Mouse (Mus musculus): ENCODE measurements around the gene Lcn8. TPM values are rescaled to one million over a fixed set of nuclear protein-coding genes. Genes with fewer than 3 reads are reported as not detected.

The Lcn8 gene
- polyA plus RNA-seq (2012; rRNA removed) = not detected in 2 replicates

GRCm38 (mm10) chr2:25652902-25653301 is at the start of gene Lcn8:
Gene Lcn8 (plus strand): TSS chr2:25653120.

GRCm38 (mm10) chr2:25607761-25608622 is 44.9 kb upstream of the Lcn8 start, which contains the start of gene Rabl6:
Gene Rabl6 (minus strand): TSS chr2:25608521.

GRCm38 (mm10) chr2:25617578-25617977 is 35.3 kb upstream of the Lcn8 start, which contains the start of gene Ccdc183:
Gene Ccdc183 (minus strand): TSS chr2:25617678.

GRCm38 (mm10) chr2:25621229-25622200 is 31.4 kb upstream of the Lcn8 start, which contains the start of gene Tmem141:
Gene Tmem141 (minus strand): TSS chr2:25622005.

GRCm38 (mm10) chr2:25627811-25628210 is 25.1 kb upstream of the Lcn8 start, which contains the start of gene Fcna:
Gene Fcna (minus strand): TSS chr2:25628030.

GRCm38 (mm10) chr2:25657652-25658051 is 4.7 kb downstream of the Lcn8 start, which contains the start of gene Lcn5:
Gene Lcn5 (plus strand): TSS chr2:25657952.

GRCm38 (mm10) chr2:25676486-25676885 is 23.6 kb downstream of the Lcn8 start, which contains the start of gene Lcn6:
Gene Lcn6 (plus strand): TSS chr2:25676786.

GRCm38 (mm10) chr2:25682426-25682825 is 29.5 kb downstream of the Lcn8 start, which contains the start of gene Lcn10:
Gene Lcn10 (plus strand): TSS chr2:25682726.

GRCm38 (mm10) chr2:25699743-25700142 is 46.8 kb downstream of the Lcn8 start, which contains the start of gene Obp2a:
Gene Obp2a (plus strand): TSS chr2:25700043.

Other genes with a start within 250 kb of the Lcn8 start
- gene Fut7, start 229.9 kb upstream of the Lcn8 start, polyA plus RNA-seq (2012; rRNA removed) = 0.37 and 0.68 TPM in 2 replicates
- 1.9 and 2.4 TPM in 2 replicates for gene Abca2, start 224.4 kb upstream of the Lcn8 start, polyA plus RNA-seq (2012; rRNA removed)
- 0.14 and 0.23 TPM in 2 replicates for gene Clic3, start 196.3 kb upstream of the Lcn8 start, polyA plus RNA-seq (2012; rRNA removed)
- 7.5 and 7.9 TPM in 2 replicates for gene Paxx, start 192.0 kb upstream of the Lcn8 start, polyA plus RNA-seq (2012; rRNA removed)
- gene Ptgds, start 183.1 kb upstream of the Lcn8 start, polyA plus RNA-seq (2012; rRNA removed) = 0.21 TPM in 2 replicates
- gene Lcn12, start 159.2 kb upstream of the Lcn8 start, polyA plus RNA-seq (2012; rRNA removed) = not detected in 2 replicates
- gene Fbxw5, start 152.4 kb upstream of the Lcn8 start, polyA plus RNA-seq (2012; rRNA removed) = 4.5 and 8.5 TPM in 2 replicates
- gene C8g, start 151.4 kb upstream of the Lcn8 start, polyA plus RNA-seq (2012; rRNA removed) = 19.1 and 24.6 TPM in 2 replicates
- 5.3 and 6.8 TPM in 2 replicates for gene Traf2, start 106.2 kb upstream of the Lcn8 start, polyA plus RNA-seq (2012; rRNA removed)
- 107 and 113 TPM in 2 replicates for gene Edf1, start 95.3 kb upstream of the Lcn8 start, polyA plus RNA-seq (2012; rRNA removed)
- 6.2 and 6.3 TPM in 2 replicates for gene Mamdc4, start 78.3 kb upstream of the Lcn8 start, polyA plus RNA-seq (2012; rRNA removed)
- gene Phpt1, start 77.9 kb upstream of the Lcn8 start, polyA plus RNA-seq (2012; rRNA removed) = 32.3 and 33.8 TPM in 2 replicates
- gene Ajm1, start 71.4 kb upstream of the Lcn8 start, polyA plus RNA-seq (2012; rRNA removed) = 0.02 and 0.06 TPM in 2 replicates
- 20.4 and 22.4 TPM in 2 replicates for gene Rabl6, start 44.6 kb upstream of the Lcn8 start, polyA plus RNA-seq (2012; rRNA removed)
- not detected in 2 replicates for gene Ccdc183, start 35.4 kb upstream of the Lcn8 start, polyA plus RNA-seq (2012; rRNA removed)
- 9.5 and 10.0 TPM in 2 replicates for gene Tmem141, start 31.1 kb upstream of the Lcn8 start, polyA plus RNA-seq (2012; rRNA removed)
- 21.6 and 24.9 TPM in 2 replicates for gene Fcna, start 25.1 kb upstream of the Lcn8 start, polyA plus RNA-seq (2012; rRNA removed)
- not detected in 2 replicates for gene Lcn5, start 4.8 kb downstream of the Lcn8 start, polyA plus RNA-seq (2012; rRNA removed)
- gene Lcn6, start 23.7 kb downstream of the Lcn8 start, polyA plus RNA-seq (2012; rRNA removed) = not detected in 2 replicates
- gene Lcn10, start 29.6 kb downstream of the Lcn8 start, polyA plus RNA-seq (2012; rRNA removed) = not detected in 2 replicates
- not detected in 2 replicates for gene Obp2a, start 46.9 kb downstream of the Lcn8 start, polyA plus RNA-seq (2012; rRNA removed)
- 4.2 TPM in 2 replicates for gene Bmyc, start 53.6 kb downstream of the Lcn8 start, polyA plus RNA-seq (2012; rRNA removed)
- not detected in 2 replicates for gene Obp2b, start 83.9 kb downstream of the Lcn8 start, polyA plus RNA-seq (2012; rRNA removed)
- gene Lcn3, start 112.4 kb downstream of the Lcn8 start, polyA plus RNA-seq (2012; rRNA removed) = not detected in 2 replicates
- gene Lcn11, start 123.9 kb downstream of the Lcn8 start, polyA plus RNA-seq (2012; rRNA removed) = not detected in 2 replicates
- not detected in 2 replicates for gene Gm13539, start 129.1 kb downstream of the Lcn8 start, polyA plus RNA-seq (2012; rRNA removed)
- gene Glt6d1, start 162.7 kb downstream of the Lcn8 start, polyA plus RNA-seq (2012; rRNA removed) = not detected in 2 replicates
- gene Lcn9, start 170.0 kb downstream of the Lcn8 start, polyA plus RNA-seq (2012; rRNA removed) = not detected in 2 replicates
- not detected in 2 replicates for gene Sohlh1, start 194.1 kb downstream of the Lcn8 start, polyA plus RNA-seq (2012; rRNA removed)
- gene Kcnt1, start 210.6 kb downstream of the Lcn8 start, polyA plus RNA-seq (2012; rRNA removed) = 0.02 TPM in 1 of 2 replicates, not detected in the other